Mouse (Mus musculus): Measurements from ENCODE around the gene Abca13. TPM values are rescaled to one million over a fixed set of nuclear protein-coding genes. Genes with fewer than 3 reads are reported as not detected.

Gene Abca13
- total and polyA plus RNA-seq, 3 experiments = under 0.01 to 0.03 (median 0.03) TPM

DNA sequence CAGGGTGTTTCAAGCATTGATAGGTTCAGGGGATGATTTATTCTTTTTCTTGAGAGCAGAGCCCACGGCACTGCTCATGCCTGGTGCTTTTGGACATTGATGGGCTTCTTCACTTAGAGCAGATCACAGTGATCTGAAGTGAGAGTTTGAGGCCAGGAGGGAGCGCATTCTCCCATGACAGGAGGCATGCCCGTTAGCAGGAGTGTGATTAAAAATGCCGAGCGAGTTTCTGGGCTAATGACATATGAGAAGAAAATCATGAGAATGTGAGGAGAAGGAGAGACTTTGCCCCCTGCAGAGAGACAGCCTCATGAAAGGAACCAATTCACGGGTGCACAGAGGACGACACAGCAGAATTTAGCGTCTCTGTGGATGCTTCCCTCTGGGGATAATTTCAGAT lies 19.0 kb downstream of the Abca13 start:
- dilution Hi-C loops (cut with MboI; ENCODE audit: extremely low pct_ligation_motif_present, extremely low pct_unique_long_range_greater_than_20kb, low sequenced_read_pairs) = no loop called here

DNA sequence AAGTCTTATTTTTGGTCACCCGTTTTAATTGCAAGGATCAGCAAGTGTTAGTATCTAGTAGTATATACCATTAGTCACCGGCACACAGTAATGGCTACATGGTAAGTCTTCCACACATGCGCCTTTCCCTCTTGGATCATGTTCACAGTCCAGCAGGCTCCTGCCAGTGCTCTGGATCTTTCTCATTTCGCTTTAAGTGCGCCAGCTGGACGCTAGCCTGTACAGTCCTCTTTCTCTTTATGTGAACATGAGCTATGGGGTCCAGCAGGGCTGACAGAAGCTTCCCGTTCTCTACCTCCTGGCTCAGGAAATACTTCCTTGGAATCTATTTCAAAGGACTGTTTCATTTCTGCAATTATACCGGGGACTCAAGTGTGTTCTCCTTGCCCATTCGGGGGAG lies 21.8 kb downstream of the Abca13 start:
- Histone ChIP-seq H3K79me2 (replicated peaks; ENCODE audit: control insufficient read depth, extremely low read depth, insufficient read depth, poor library complexity, severe bottlenecking) (no peaks in the 10 kb centered on the region), H3K36me3 (replicated peaks in 1 of 2; ENCODE audit: control insufficient read depth in 1 of 2, insufficient read depth in 1 of 2, low read length in 1 of 2) (no peaks in the 10 kb centered on the region), H3K27ac (ENCODE audit: insufficient read depth, low read depth) (no peak overlapping the region), H3K4me1 (ENCODE audit: control insufficient read depth in 1 of 2, insufficient read depth in 2 of 2) (no peaks in the 10 kb centered on the region), H3K27me3 (replicated peaks) (peaks cover 58% of the 10 kb centered on the region), H3K9ac (ENCODE audit: insufficient read depth, low read depth) (no peak overlapping the region), H3K4me2 (ENCODE audit: insufficient read depth, low read depth, poor library complexity, severe bottlenecking) (no peak overlapping the region), H3K9me3 (replicated peaks; ENCODE audit: low read length) (no peaks in the 10 kb centered on the region), H3K4me3 (replicated peaks in 1 of 3; ENCODE audit: low read depth in 2 of 3, low read length in 2 of 3, poor library complexity in 1 of 3) (no peak overlapping the region)
- in situ Hi-C loops (cut with MboI; ENCODE audit: low pct_ligation_motif_present, low pct_unique_long_range_greater_than_20kb, low sequenced_read_pairs) = no loop called here
- dilution Hi-C loops (cut with MboI; ENCODE audit: extremely low pct_ligation_motif_present, extremely low pct_unique_long_range_greater_than_20kb, low sequenced_read_pairs) = no loop called here
- DNase-seq (ENCODE audit: extremely low read depth) = no peak
- TF ChIP-seq MYC (IDR thresholded peaks at IDR 0.05; ENCODE audit: low read depth, low read length) (no peak), IRF4 (IDR thresholded peaks at IDR 0.05; ENCODE audit: low read depth, low read length) (no peak), SIN3A (IDR thresholded peaks at IDR 0.05; ENCODE audit: low read length) (no peak), NRF1 (IDR thresholded peaks at IDR 0.05; ENCODE audit: low read depth, low read length) (no peak), UBTF (IDR thresholded peaks at IDR 0.05; ENCODE audit: low read depth, low read length) (no peak), ETS1 (conservative IDR thresholded peaks at IDR 0.05; ENCODE audit: low read depth, low read length) (no peak), POLR2A (IDR thresholded peaks at IDR 0.05; ENCODE audit: low read depth, low read length) (no peak), MAX (IDR thresholded peaks at IDR 0.05; ENCODE audit: low read length) (no peak), ZNF384 (IDR thresholded peaks at IDR 0.05; ENCODE audit: low read depth, low read length) (no peak), ELF1 (IDR thresholded peaks at IDR 0.05; ENCODE audit: low read depth, low read length) (no peak), JUN (IDR thresholded peaks at IDR 0.05; ENCODE audit: insufficient read depth, low read depth, low read length) (no peak), HCFC1 (IDR thresholded peaks at IDR 0.05; ENCODE audit: low read depth, low read length) (no peak), NELFE (IDR thresholded peaks at IDR 0.05; ENCODE audit: low read depth, low read length) (no peak), MEF2A (IDR thresholded peaks at IDR 0.05; ENCODE audit: borderline replicate concordance, low read depth, low read length) (no peak)

More for the DNA sequence above, 19.0 kb downstream of the Abca13 start:
- no peaks in the 10 kb centered on the region for H3K4me1 ChIP-seq (ENCODE audit: control insufficient read depth in 1 of 2, insufficient read depth in 2 of 2)
- peaks cover 46% of the 10 kb centered on the region for H3K27me3 ChIP-seq (replicated peaks)
- H3K9ac ChIP-seq (ENCODE audit: insufficient read depth, low read depth) = no peak overlapping the region
- DNase-seq (ENCODE audit: extremely low read depth) = no peak
- H3K36me3 ChIP-seq (replicated peaks in 1 of 2; ENCODE audit: control insufficient read depth in 1 of 2, insufficient read depth in 1 of 2, low read length in 1 of 2) = no peaks in the 10 kb centered on the region
- H3K79me2 ChIP-seq (replicated peaks; ENCODE audit: control insufficient read depth, extremely low read depth, insufficient read depth, poor library complexity, severe bottlenecking) = no peaks in the 10 kb centered on the region
- H3K9me3 ChIP-seq (replicated peaks; ENCODE audit: low read length) = no peaks in the 10 kb centered on the region
- in situ Hi-C loops (cut with MboI; ENCODE audit: low pct_ligation_motif_present, low pct_unique_long_range_greater_than_20kb, low sequenced_read_pairs) = no loop called here
- TF ChIP-seq MYC (IDR thresholded peaks at IDR 0.05; ENCODE audit: low read depth, low read length) (no peak), POLR2AphosphoS2 (IDR thresholded peaks at IDR 0.05; ENCODE audit: low read depth, low read length) (no peak), MAFK (IDR thresholded peaks at IDR 0.05; ENCODE audit: insufficient replicate concordance, low read length) (no peak), MAZ (IDR thresholded peaks at IDR 0.05; ENCODE audit: low read depth, low read length) (no peak), TBP (conservative IDR thresholded peaks at IDR 0.05; ENCODE audit: low read depth, low read length) (no peak)
- no peak overlapping the region for H3K27ac ChIP-seq (ENCODE audit: insufficient read depth, low read depth)
- no peak overlapping the region for H3K4me3 ChIP-seq (replicated peaks in 1 of 3; ENCODE audit: low read depth in 2 of 3, low read length in 2 of 3, poor library complexity in 1 of 3)
- H3K4me2 ChIP-seq (ENCODE audit: insufficient read depth, low read depth, poor library complexity, severe bottlenecking) = no peak overlapping the region

Data from CH12.LX (cell line).